Mouse (Mus musculus) adrenal gland, adult (tissue): ENCODE data around the gene Syt7.

Experiments used
- DNase-seq, 2 experiments: peaks; one replicate each; pipeline ENCODE4 v3.0.0; 2022 to 2023; ENCODE audit warnings: low spot score in 1 of 2; ENCODE audit not compliant: inconsistent age in 2 of 2

Gene Syt7

GRCm38 (mm10) chr19:10388615-10389313 is at the start of gene Syt7:
Gene Syt7, plus strand, starts transcription at chr19:10389090.
- DNase-seq, result peak; percentile 93 to 98

GRCm38 (mm10) chr19:10339271-10339670 is 49.6 kb upstream of the Syt7 start:
- DNase-seq, result no peak

- DNase-seq, result no peak
Observed at GRCm38 (mm10) chr19:10340661-10341060, 48.2 kb upstream of the Syt7 start.

- peak; percentile 54 to 82 for DNase-seq
Observed at GRCm38 (mm10) chr19:10341152-10341551, 47.7 kb upstream of the Syt7 start.

GRCm38 (mm10) chr19:10341817-10342439 is 47.0 kb upstream of the Syt7 start:
- DNase-seq, result peak; percentile 90 to 93

- no peak for DNase-seq
Observed at GRCm38 (mm10) chr19:10343866-10344265, 45.0 kb upstream of the Syt7 start.

GRCm38 (mm10) chr19:10345696-10346095 is 43.2 kb upstream of the Syt7 start:
- DNase-seq, result no peak

- DNase-seq, result no peak
Observed at GRCm38 (mm10) chr19:10347628-10348273, 41.1 kb upstream of the Syt7 start.

GRCm38 (mm10) chr19:10352218-10352617 is 36.7 kb upstream of the Syt7 start:
- no peak for DNase-seq

- no peak for DNase-seq
Observed at GRCm38 (mm10) chr19:10354830-10355229, 34.1 kb upstream of the Syt7 start.

GRCm38 (mm10) chr19:10356845-10357503 is 31.9 kb upstream of the Syt7 start:
- peak; percentile 61 to 78 for DNase-seq

GRCm38 (mm10) chr19:10359105-10359946 is 29.6 kb upstream of the Syt7 start:
- no peak for DNase-seq

GRCm38 (mm10) chr19:10362473-10363129 is 26.3 kb upstream of the Syt7 start:
- no peak for DNase-seq

- peak in 1 of 2 experiments; percentile 25 for DNase-seq
Observed at GRCm38 (mm10) chr19:10363869-10364268, 25.0 kb upstream of the Syt7 start.

- DNase-seq, result no peak
Observed at GRCm38 (mm10) chr19:10366116-10366845, 22.6 kb upstream of the Syt7 start.

- peak; percentile 41 to 53 for DNase-seq
Observed at GRCm38 (mm10) chr19:10367802-10368201, 21.1 kb upstream of the Syt7 start.

GRCm38 (mm10) chr19:10369936-10370335 is 19.0 kb upstream of the Syt7 start:
- peak in 1 of 2 experiments; percentile 26 for DNase-seq

- DNase-seq, result no peak
Observed at GRCm38 (mm10) chr19:10373191-10373590, 15.7 kb upstream of the Syt7 start.

GRCm38 (mm10) chr19:10375260-10375659 is 13.6 kb upstream of the Syt7 start:
- DNase-seq, result no peak
